Mouse (Mus musculus) MEL (cell line): Measurements from ENCODE around the gene Wdr24.

Experiments used
- JUND ChIP-seq: IDR thresholded peaks from 2 replicates; pipeline ENCODE4 v1.6.1; 2011; ENCODE audit warnings: low read depth, mild to moderate bottlenecking, improper control_type of control experiment, low read length
- POLR2A ChIP-seq, 2 experiments: IDR thresholded peaks; 2 replicates each; pipeline ENCODE4 v1.6.1; 2011 to 2012; ENCODE audit warnings: low read length in 2 of 2, mild to moderate bottlenecking in 2 of 2, control low read depth in 1 of 2, improper control_type of control experiment in 1 of 2, low read depth in 1 of 2, moderate library complexity in 1 of 2; ENCODE audit not compliant: control insufficient read depth in 1 of 2, insufficient read depth in 1 of 2, poor library complexity in 1 of 2
- TAL1 ChIP-seq: IDR thresholded peaks from 2 replicates; pipeline ENCODE4 v1.6.1; 2012; ENCODE audit warnings: mild to moderate bottlenecking, inconsistent platforms, low read length, moderate library complexity, mixed read lengths

- TF ChIP-seq POLR2A (IDR thresholded peaks at IDR 0.05; ENCODE audit: control insufficient read depth in 1 of 2, insufficient read depth in 1 of 2, low read depth in 1 of 2, low read length in 2 of 2, poor library complexity in 1 of 2) = no peak
- TF ChIP-seq TAL1 = no peak
- no peak for TF ChIP-seq JUND
Measured at GRCm38 (mm10) chr17:25783086-25783485, 40.3 kb upstream of the Wdr24 start.
